8 mouse cellular contexts compared by ENCODE assay signal in genomic region chr10:17796846-17797631, GRCm38 (mm10). TPM values are rescaled to one million over a fixed set of nuclear protein-coding genes. Genes with fewer than 3 reads are reported as not detected.
DNase-seq lines count a peak whose midpoint lies in the region; ATAC-seq and TF ChIP-seq lines count a peak whose summit lies in the region.

No protein-coding gene starts in this region.

- H3K4me2 ChIP-seq in lung, embryonic 14.5 days: peak overlapping the region; percentile 55
- peak overlapping the region; percentile 51 for H3K4me2 ChIP-seq in hindbrain, embryonic 13.5 days
- peak overlapping the region; percentile 58 for H3K4me2 ChIP-seq in neural tube, embryonic 12.5 days (replicated peaks)

- WGBS in lung, embryonic 14.5 days: 44% methylated on average over 12 of the region's 12 CpGs
- WGBS in hindbrain, embryonic 13.5 days: 59% methylated on average over 12 of the region's 12 CpGs
- 63% methylated on average over 12 of the region's 12 CpGs for WGBS in neural tube, embryonic 12.5 days

- peak; percentile 47; the same call in 1 of the 2 replicates for ATAC-seq in lung, embryonic 14.5 days (ENCODE audit: insufficient read depth)
- ATAC-seq in hindbrain, embryonic 13.5 days (ENCODE audit: low FRiP score): no peak
- ATAC-seq in neural tube, embryonic 12.5 days (ENCODE audit: low FRiP score, low read depth): peak; percentile 23; the same call in 1 of the 2 replicates

- 0 out of 2 replicates have a peak, but pooled peaks cover 4% of the 10 kb centered on the region for H3K4me1 ChIP-seq in lung, embryonic 14.5 days (ENCODE audit: insufficient read depth)
- H3K4me1 ChIP-seq in hindbrain, embryonic 13.5 days (replicated peaks): peaks cover 22% of the 10 kb centered on the region
- peaks cover 17% of the 10 kb centered on the region for H3K4me1 ChIP-seq in neural tube, embryonic 12.5 days

- peak overlapping the region; percentile 7; the same call in 1 of the 2 replicates for H3K27ac ChIP-seq in lung, embryonic 14.5 days (ENCODE audit: low read depth)
- H3K27ac ChIP-seq in hindbrain, embryonic 13.5 days: peak overlapping the region; percentile 79; the same call in 1 of the 2 replicates
- no peak overlapping the region for H3K27ac ChIP-seq in neural tube, embryonic 12.5 days
- H3K27ac ChIP-seq in layer of hippocampus, adult 2 months: no peak overlapping the region

- H3K9me3 ChIP-seq in lung, embryonic 14.5 days (ENCODE audit: low read depth, low read length): no peaks in the 10 kb centered on the region
- no peaks in the 10 kb centered on the region for H3K9me3 ChIP-seq in hindbrain, embryonic 13.5 days
- no peaks in the 10 kb centered on the region for H3K9me3 ChIP-seq in neural tube, embryonic 12.5 days

- H3K4me3 ChIP-seq in lung, embryonic 14.5 days (ENCODE audit: low read depth, low read length): no peak overlapping the region; the same call in 1 of the 2 replicates
- no peak overlapping the region for H3K4me3 ChIP-seq in hindbrain, embryonic 13.5 days
- no peak overlapping the region for H3K4me3 ChIP-seq in neural tube, embryonic 12.5 days
- H3K4me3 ChIP-seq in layer of hippocampus, adult 2 months: no peak overlapping the region

- no peak overlapping the region for H3K9ac ChIP-seq in lung, embryonic 14.5 days
- no peak overlapping the region for H3K9ac ChIP-seq in hindbrain, embryonic 13.5 days
- H3K9ac ChIP-seq in neural tube, embryonic 12.5 days: no peak overlapping the region

- TF ChIP-seq CTCF in lung, embryonic 14.5 days (IDR thresholded peaks at IDR 0.05; ENCODE audit: low read depth): no peak
- TF ChIP-seq CTCF in layer of hippocampus, adult 2 months (conservative IDR thresholded peaks at IDR 0.05): no peak

- no peaks in the 10 kb centered on the region for H3K36me3 ChIP-seq in lung, embryonic 14.5 days (ENCODE audit: insufficient read depth)
- no peaks in the 10 kb centered on the region for H3K36me3 ChIP-seq in hindbrain, embryonic 13.5 days
- no peaks in the 10 kb centered on the region for H3K36me3 ChIP-seq in neural tube, embryonic 12.5 days

- H3K27me3 ChIP-seq in lung, embryonic 14.5 days (ENCODE audit: insufficient read depth, low read length): no peaks in the 10 kb centered on the region
- no peaks in the 10 kb centered on the region for H3K27me3 ChIP-seq in hindbrain, embryonic 13.5 days
- H3K27me3 ChIP-seq in neural tube, embryonic 12.5 days (replicated peaks): no peaks in the 10 kb centered on the region

- peak; percentile 25 for DNase-seq in lung, embryonic 14.5 days
- no peak for DNase-seq in lung, postnatal 25 days (ENCODE audit: low spot score)
- peak; percentile 51 for DNase-seq in gastrocnemius, postnatal 25 days
- no peak for DNase-seq in layer of hippocampus, adult 2 months (ENCODE audit: low spot score in 2 of 2)
- DNase-seq in adrenal gland, postnatal 14 days: no peak
- no peak for DNase-seq in cerebellum, postnatal 4 days (ENCODE audit: low spot score in 2 of 2)

RNA-seq across cellular contexts. Expression of gene Txlnb, which starts 1.0 kb away (rescaled TPM):
- polyA plus RNA-seq in lung, embryonic 14.5 days (2014; fragmentation: Nextera tagmentation; extraction: Ambion mirVana): 0.24 and 0.76 TPM in 2 replicates
- total RNA-seq in gastrocnemius, postnatal 25 days (2021): 100 to 1,000 TPM; 220 to 254 TPM
- polyA plus RNA-seq in hindbrain, embryonic 13.5 days (2015; fragmentation: Nextera tagmentation; extraction: Ambion mirVana): 2.6 and 3.0 TPM in 2 replicates
- 3.8 and 4.0 TPM in 2 replicates for polyA plus RNA-seq in neural tube, embryonic 12.5 days (2016; fragmentation: Nextera tagmentation; extraction: Ambion mirVana)
- total RNA-seq in layer of hippocampus, adult 2 months (2021): 1 to 10 TPM in 1 of 2 experiments, under 1 TPM in 1; 0.74 to 1.0 TPM
- total RNA-seq in adrenal gland, postnatal 14 days (2021): 0.86 and 1.1 TPM in 2 replicates

Comparison
In these comparisons a context has a peak if more than half of its experiments do, and no peak if none do; other contexts are left out.
1. DNase-seq: peak in lung, embryonic 14.5 days (single experiment) and gastrocnemius, postnatal 25 days (single experiment); none in lung, postnatal 25 days (single experiment), layer of hippocampus, adult 2 months (0 of 2), adrenal gland, postnatal 14 days (single experiment) and cerebellum, postnatal 4 days (0 of 2).
2. H3K27ac ChIP-seq: peak in lung, embryonic 14.5 days (single experiment) and hindbrain, embryonic 13.5 days (single experiment); none in neural tube, embryonic 12.5 days (single experiment) and layer of hippocampus, adult 2 months (single experiment).
3. RNA of gene Txlnb, which starts 1.0 kb away (total RNA-seq): 220 to 254 TPM in gastrocnemius, postnatal 25 days; 0.86 to 1.1 TPM in adrenal gland, postnatal 14 days and 0.74 to 1.0 TPM in layer of hippocampus, adult 2 months; every median in the first group is over 100 times any median in the second.
4. Peak in every context shown above with its lines, with median percentiles within 50 percentile points of each other: H3K4me2 ChIP-seq.